Mouse (Mus musculus): ENCODE results near the gene Aadacl4. TPM values are rescaled to one million over a fixed set of nuclear protein-coding genes. Genes with fewer than 3 reads are reported as not detected.
"Not testable (repeated sequence)": the region's sequence is repeated elsewhere in the genome, so short reads cannot be mapped to it uniquely, and the experiment has no call there.

Gene Aadacl4
- not detected in 2 replicates for polyA plus RNA-seq (2016; fragmentation: Nextera tagmentation; extraction: Ambion mirVana)

DNA sequence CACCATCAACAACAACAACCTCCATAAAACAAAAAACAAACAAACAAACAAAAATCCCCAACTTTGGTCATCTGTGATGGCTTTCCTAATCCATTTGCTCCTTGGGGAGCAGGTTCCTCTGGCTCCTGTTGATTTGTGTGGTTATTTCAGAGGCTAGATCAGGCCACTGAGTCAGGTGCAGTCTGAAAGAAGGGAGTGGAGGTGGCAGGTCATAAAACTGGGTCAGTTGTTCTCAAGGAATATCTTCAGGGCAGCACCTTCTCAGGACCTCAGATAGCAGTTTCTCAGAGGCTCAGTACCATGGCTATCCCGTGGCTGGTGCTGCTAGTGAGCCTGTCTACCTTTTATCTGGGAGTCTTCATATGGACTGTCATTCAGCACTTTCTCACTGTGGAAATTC is at the start of gene Aadacl4:
Gene Aadacl4 (plus strand): TSS at position 301 of the 400 bp plus-strand sequence.
- Histone ChIP-seq H3K27ac (no peak within 1 kb of the TSS), H3K4me3 (no peak within 1 kb of the TSS), H3K36me3 (no peaks in the 10 kb centered on the region), H3K4me1 (no peaks in the 10 kb centered on the region), H3K27me3 (ENCODE audit: low read depth, poor library complexity, severe bottlenecking) (no peaks in the 10 kb centered on the region), H3K9me3 (replicated peaks) (no peaks in the 10 kb centered on the region)
- DNase-seq (ENCODE audit: low spot score) = no peak
- WGBS = 79% methylated on average over 1 of the region's 1 CpGs

DNA sequence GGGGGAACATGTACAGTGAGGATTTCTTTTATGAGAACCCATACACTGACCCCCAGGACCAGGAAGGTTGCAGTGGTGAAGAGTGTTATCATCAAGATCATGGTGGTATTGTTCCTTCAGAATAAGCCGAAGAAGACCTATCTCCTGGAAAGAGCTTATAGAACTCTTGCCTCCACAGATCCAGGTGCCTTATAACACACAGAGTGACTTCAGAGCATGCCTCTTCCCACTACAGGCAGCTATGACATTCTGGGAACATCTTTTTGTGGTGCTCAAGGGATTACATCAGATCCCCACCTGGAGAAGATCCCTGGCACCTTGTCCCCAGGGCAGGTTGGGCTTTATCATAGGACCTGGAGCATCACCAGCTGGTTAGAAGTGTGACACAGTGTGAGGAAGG is 48.5 kb upstream of the Aadacl4 start, which contains the start of gene Gm13124:
Gene Gm13124 (minus strand): TSS at position 101 of the 400 bp plus-strand sequence.
- Histone ChIP-seq H3K9me3 (replicated peaks) (no peaks in the 10 kb centered on the region), H3K27ac (no peak within 1 kb of the TSS)
- WGBS = 91% methylated on average over 1 of the region's 1 CpGs

DNA sequence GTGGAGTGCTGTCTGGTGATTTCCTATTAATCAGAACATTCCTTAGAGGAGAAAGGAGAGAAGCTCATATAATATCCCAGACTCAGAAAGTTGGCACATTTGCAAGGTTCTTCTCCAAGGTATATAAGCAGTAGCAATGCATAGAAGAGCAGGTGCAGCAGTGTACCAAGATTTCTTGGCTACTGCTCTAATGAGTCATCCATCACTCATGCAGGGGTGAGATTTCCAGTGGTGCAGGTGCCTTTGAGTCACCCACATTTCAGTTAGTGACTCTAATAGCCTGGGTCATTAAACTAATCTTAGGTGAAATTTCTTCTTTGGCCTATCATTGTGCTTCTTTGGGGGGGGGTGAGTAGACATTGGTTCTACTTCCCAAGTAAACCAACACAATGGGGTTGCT is 45.8 kb upstream of the Aadacl4 start:
- Histone ChIP-seq H3K27ac (no peak overlapping the region), H3K9me3 (replicated peaks) (no peaks in the 10 kb centered on the region), H3K4me1 (no peaks in the 10 kb centered on the region), H3K4me3 (no peak overlapping the region), H3K36me3 (no peaks in the 10 kb centered on the region), H3K27me3 (ENCODE audit: low read depth, poor library complexity, severe bottlenecking) (no peaks in the 10 kb centered on the region)
- DNase-seq (ENCODE audit: low spot score) = no peak

More for the DNA sequence above, 48.5 kb upstream of the Aadacl4 start, which contains the start of gene Gm13124:
- H3K4me1 ChIP-seq = no peaks in the 10 kb centered on the region
- H3K4me3 ChIP-seq = no peak within 1 kb of the TSS
- no peaks in the 10 kb centered on the region for H3K27me3 ChIP-seq (ENCODE audit: low read depth, poor library complexity, severe bottlenecking)
- no peak for DNase-seq (ENCODE audit: low spot score)
- H3K36me3 ChIP-seq = no peaks in the 10 kb centered on the region

DNA sequence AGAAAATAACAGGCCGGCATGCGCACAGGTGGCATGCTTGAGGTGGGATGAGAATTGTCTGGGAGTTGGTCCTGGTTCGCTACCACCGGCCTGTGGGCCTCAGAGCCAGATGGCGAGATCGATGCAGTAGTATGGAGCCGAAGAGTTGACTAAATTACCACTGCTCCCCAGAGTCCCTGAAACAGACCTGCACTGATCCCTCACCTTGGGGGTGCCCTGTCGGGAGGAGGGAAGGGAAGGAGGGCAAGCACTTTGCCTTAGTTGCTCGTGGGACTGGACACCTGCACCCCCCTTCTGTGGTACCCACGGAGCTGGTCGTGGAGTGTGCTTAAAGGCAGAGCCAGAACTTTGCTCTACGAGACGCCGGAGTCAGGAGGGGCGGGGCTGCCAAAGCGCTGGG is 27.3 kb upstream of the Aadacl4 start:
- not testable (repeated sequence) for H3K9me3 ChIP-seq (replicated peaks); H3K27me3 ChIP-seq (ENCODE audit: low read depth, poor library complexity, severe bottlenecking); H3K4me1 ChIP-seq; DNase-seq (ENCODE audit: low spot score); H3K36me3 ChIP-seq; H3K27ac ChIP-seq; H3K4me3 ChIP-seq
- WGBS = 88% methylated on average over 13 of the region's 16 CpGs

DNA sequence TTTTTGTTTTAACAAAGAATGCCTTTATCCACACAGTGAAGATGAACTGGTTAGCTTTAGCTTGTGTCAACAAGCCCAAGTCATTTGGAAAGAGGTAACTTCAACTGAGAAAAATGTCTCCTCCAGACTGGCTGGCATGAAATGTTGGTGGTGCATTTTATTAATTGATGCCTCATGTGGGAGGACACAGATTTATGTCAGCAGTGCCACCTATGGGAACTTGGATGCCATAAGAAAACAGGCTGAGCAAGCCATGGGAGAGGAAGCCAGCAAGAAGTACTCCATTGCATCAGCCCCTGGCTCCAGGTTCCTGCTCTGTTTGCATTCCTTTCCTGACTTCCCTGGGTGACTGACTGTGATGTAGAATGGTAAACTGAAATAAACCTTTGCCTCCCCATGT is 20.7 kb upstream of the Aadacl4 start:
- Histone ChIP-seq H3K27me3 (ENCODE audit: low read depth, poor library complexity, severe bottlenecking) (no peaks in the 10 kb centered on the region), H3K4me3 (no peak overlapping the region), H3K4me1 (no peaks in the 10 kb centered on the region), H3K9me3 (replicated peaks) (0 out of 2 replicates have a peak, but pooled peaks cover 2% of the 10 kb centered on the region), H3K27ac (no peak overlapping the region), H3K36me3 (no peaks in the 10 kb centered on the region)
- no peak for DNase-seq (ENCODE audit: low spot score)

DNA sequence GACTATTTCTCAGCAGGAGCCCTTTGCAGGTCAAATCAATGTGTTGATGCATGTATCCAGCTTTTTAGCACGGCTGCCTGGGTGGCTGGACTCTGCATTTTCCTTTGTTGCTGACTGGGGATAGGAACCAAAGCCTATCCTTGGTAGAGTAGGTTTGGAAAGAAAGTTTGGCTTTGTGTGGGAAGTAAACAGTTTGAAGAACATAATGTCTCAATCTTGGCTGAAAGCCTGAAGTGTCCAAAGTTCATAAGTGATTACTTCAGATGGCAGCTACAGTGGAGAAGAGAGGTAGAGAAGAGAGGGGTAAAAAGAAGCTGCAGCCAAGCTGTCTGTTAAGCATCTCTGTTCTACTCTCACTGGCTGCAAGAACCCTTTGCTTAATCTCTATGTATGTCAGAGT is 1.1 kb downstream of the Aadacl4 start:
- H3K36me3 ChIP-seq = no peaks in the 10 kb centered on the region
- no peak overlapping the region for H3K4me3 ChIP-seq
- 82% methylated on average over 1 of the region's 1 CpGs for WGBS
- no peaks in the 10 kb centered on the region for H3K9me3 ChIP-seq (replicated peaks)
- H3K27ac ChIP-seq = no peak overlapping the region
- H3K27me3 ChIP-seq (ENCODE audit: low read depth, poor library complexity, severe bottlenecking) = no peaks in the 10 kb centered on the region
- DNase-seq (ENCODE audit: low spot score) = no peak
- H3K4me1 ChIP-seq = no peaks in the 10 kb centered on the region

DNA sequence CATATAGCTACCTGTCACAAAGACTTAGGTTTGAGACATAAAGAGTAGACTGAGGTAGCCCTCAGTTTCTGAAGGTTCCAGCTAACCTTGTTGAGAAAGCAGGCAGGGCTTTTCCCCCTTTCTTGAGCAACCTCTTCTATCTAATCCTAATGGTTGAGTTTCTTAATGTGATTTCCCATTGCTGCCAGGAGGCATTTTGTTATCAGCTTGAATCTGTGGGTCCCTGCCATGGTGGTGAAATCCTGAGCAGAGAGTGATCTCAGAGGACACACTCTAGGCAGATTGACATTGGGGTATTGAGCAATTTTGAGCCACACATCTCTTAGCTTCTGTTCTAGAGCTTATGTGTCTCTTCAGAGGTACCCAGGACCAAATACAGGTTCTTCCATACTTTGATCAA is 24.8 kb downstream of the Aadacl4 start:
- no peak overlapping the region for H3K4me3 ChIP-seq
- H3K36me3 ChIP-seq = no peaks in the 10 kb centered on the region
- no peak for DNase-seq (ENCODE audit: low spot score)
- no peak overlapping the region for H3K27ac ChIP-seq
- no peaks in the 10 kb centered on the region for H3K4me1 ChIP-seq
- H3K9me3 ChIP-seq (replicated peaks) = no peaks in the 10 kb centered on the region; the same call in 1 of the 2 replicates
- H3K27me3 ChIP-seq (ENCODE audit: low read depth, poor library complexity, severe bottlenecking) = no peaks in the 10 kb centered on the region

Other genes starting within 250 kb of the Aadacl4 start
- gene Pramef20, start 235.8 kb upstream of the Aadacl4 start, polyA plus RNA-seq (2016; fragmentation: Nextera tagmentation; extraction: Ambion mirVana) = not detected in 2 replicates
- 0.13 and 0.14 TPM in 2 replicates for gene Pramef12, start 205.2 kb upstream of the Aadacl4 start, polyA plus RNA-seq (2016; fragmentation: Nextera tagmentation; extraction: Ambion mirVana)
- gene 1700012P22Rik, start 174.9 kb upstream of the Aadacl4 start, polyA plus RNA-seq (2016; fragmentation: Nextera tagmentation; extraction: Ambion mirVana) = not detected in 2 replicates
- not detected in 2 replicates for gene Gm9944, start 160.4 kb upstream of the Aadacl4 start, polyA plus RNA-seq (2016; fragmentation: Nextera tagmentation; extraction: Ambion mirVana)
- not detected in 2 replicates for gene Aadacl3, start 150.0 kb upstream of the Aadacl4 start, polyA plus RNA-seq (2016; fragmentation: Nextera tagmentation; extraction: Ambion mirVana)
- not detected in 2 replicates for gene 9430007A20Rik, start 93.9 kb upstream of the Aadacl4 start, polyA plus RNA-seq (2016; fragmentation: Nextera tagmentation; extraction: Ambion mirVana)
- not detected in 2 replicates for gene Gm13124, start 48.6 kb upstream of the Aadacl4 start, polyA plus RNA-seq (2016; fragmentation: Nextera tagmentation; extraction: Ambion mirVana)
- gene Gm436, start 72.7 kb downstream of the Aadacl4 start, polyA plus RNA-seq (2016; fragmentation: Nextera tagmentation; extraction: Ambion mirVana) = not detected in 2 replicates
- gene Gm13178, start 107.7 kb downstream of the Aadacl4 start, polyA plus RNA-seq (2016; fragmentation: Nextera tagmentation; extraction: Ambion mirVana) = not detected in 2 replicates
- gene Gm438, start 172.9 kb downstream of the Aadacl4 start, polyA plus RNA-seq (2016; fragmentation: Nextera tagmentation; extraction: Ambion mirVana) = not detected in 2 replicates

Data from limb, embryonic 10.5 days (tissue).